Mouse (Mus musculus) forebrain, embryonic 11.5 days (tissue): Measurements from ENCODE around the gene Gm20425. TPM values are rescaled to one million over a fixed set of nuclear protein-coding genes. Genes with fewer than 3 reads are reported as not detected.

ENCODE experiments used
- ATAC-seq: fragments of 200-750 bp; cut with Nextera tagmentation; replicated peaks from 2 replicates; pipeline ENCODE4 v1.8.0; 2017; ENCODE audit warnings: moderate TSS enrichment; ENCODE audit not compliant: low FRiP score
- DNase-seq: peaks from one replicate; pipeline ENCODE4 v3.0.0-alpha.2; 2017; ENCODE audit warnings: low spot score
- H3K27ac ChIP-seq: fragments of 300-500 bp; sonication (generic); 2 replicates; pipeline ENCODE4 v1.5.1; 2014; ENCODE audit warnings: low read depth, low read length
- H3K27me3 ChIP-seq: fragments of 300-500 bp; sonication (generic); 2 replicates; pipeline ENCODE4 v1.6.1; 2014; ENCODE audit warnings: mild to moderate bottlenecking, low read length, mixed read lengths; ENCODE audit not compliant: control insufficient read depth, insufficient read depth
- H3K36me3 ChIP-seq: fragments of 300-500 bp; sonication (generic); 2 replicates; pipeline ENCODE4 v1.6.1; 2014; ENCODE audit warnings: mild to moderate bottlenecking, low read length, moderate library complexity, mixed read lengths; ENCODE audit not compliant: control insufficient read depth, insufficient read depth
- H3K4me1 ChIP-seq: fragments of 300-500 bp; sonication (generic); replicated peaks from 2 replicates; pipeline ENCODE4 v1.6.1; 2014; ENCODE audit warnings: low read length, mixed read lengths; ENCODE audit not compliant: control insufficient read depth, insufficient read depth
- H3K4me2 ChIP-seq: fragments of 300-500 bp; sonication (generic); 2 replicates; pipeline ENCODE4 v1.6.1; 2014; ENCODE audit warnings: low read depth, mild to moderate bottlenecking, low read length, moderate library complexity, mixed read lengths; ENCODE audit not compliant: severe bottlenecking
- H3K4me3 ChIP-seq: fragments of 300-500 bp; sonication (generic); 2 replicates; pipeline ENCODE4 v1.5.1; 2014; ENCODE audit warnings: low read depth, low read length
- H3K9ac ChIP-seq: fragments of 300-500 bp; sonication (generic); 2 replicates; pipeline ENCODE4 v1.6.1; 2014; ENCODE audit warnings: low read length
- H3K9me3 ChIP-seq: fragments of 300-500 bp; sonication (generic); 2 replicates; pipeline ENCODE4 v1.6.1; 2016; ENCODE audit warnings: low read length, mixed read lengths; ENCODE audit not compliant: control insufficient read depth
- WGBS: fragments of 180-500 bp; shearing (Covaris S2); extraction: QIAGEN DNeasy Blood & Tissue Kit; methylation state at CpG from one replicate; pipeline ENCODE4 v1.1.7; 2014; 5-methylcytosine and 5-hydroxymethylcytosine counted together
- polyA plus RNA-seq: library from polyadenylated mRNA; unstranded; fragments of >200 nt; fragmentation: Nextera tagmentation; extraction: Ambion mirVana; gene quantifications from 2 replicates; pipeline ENCODE4 v1.2.1, GENCODE M21; 2014

Gm20425 gene
- polyA plus RNA-seq, 1 experiment from 2014 or later: 3.0 TPM

GRCm38 (mm10) chr9:103229037-103229867, 855 bp downstream of the Gm20425 start:
- Histone ChIP-seq H3K4me1 (no peaks in the 10 kb centered on the region), H3K27me3 (no peaks in the 10 kb centered on the region), H3K9me3 (no peaks in the 10 kb centered on the region), H3K36me3 (no peaks in the 10 kb centered on the region), H3K4me2 (no peak overlapping the region), H3K9ac (no peak overlapping the region), H3K27ac (no peak overlapping the region), H3K4me3 (no peak overlapping the region)
- ATAC-seq: no peak
- no peak for DNase-seq
- 86% methylated on average over 15 of the region's 15 CpGs for WGBS

GRCm38 (mm10) chr9:103228370-103229003, 1.6 kb downstream of the Gm20425 start:
- Histone ChIP-seq H3K4me2 (no peak overlapping the region), H3K27me3 (no peaks in the 10 kb centered on the region), H3K9me3 (no peaks in the 10 kb centered on the region), H3K9ac (no peak overlapping the region), H3K36me3 (no peaks in the 10 kb centered on the region), H3K4me3 (no peak overlapping the region), H3K27ac (no peak overlapping the region), H3K4me1 (no peaks in the 10 kb centered on the region)
- 89% methylated on average over 13 of the region's 13 CpGs for WGBS
- DNase-seq: no peak
- no peak for ATAC-seq

GRCm38 (mm10) chr9:103227760-103228159, 2.3 kb downstream of the Gm20425 start:
- H3K9me3 ChIP-seq: no peaks in the 10 kb centered on the region
- no peak for DNase-seq
- ATAC-seq: no peak
- H3K4me2 ChIP-seq: no peak overlapping the region
- no peak overlapping the region for H3K4me3 ChIP-seq
- 88% methylated on average over 16 of the region's 16 CpGs for WGBS
- H3K4me1 ChIP-seq: no peaks in the 10 kb centered on the region
- H3K27ac ChIP-seq: no peak overlapping the region
- no peaks in the 10 kb centered on the region for H3K27me3 ChIP-seq
- no peak overlapping the region for H3K9ac ChIP-seq
- H3K36me3 ChIP-seq: no peaks in the 10 kb centered on the region

DNA sequence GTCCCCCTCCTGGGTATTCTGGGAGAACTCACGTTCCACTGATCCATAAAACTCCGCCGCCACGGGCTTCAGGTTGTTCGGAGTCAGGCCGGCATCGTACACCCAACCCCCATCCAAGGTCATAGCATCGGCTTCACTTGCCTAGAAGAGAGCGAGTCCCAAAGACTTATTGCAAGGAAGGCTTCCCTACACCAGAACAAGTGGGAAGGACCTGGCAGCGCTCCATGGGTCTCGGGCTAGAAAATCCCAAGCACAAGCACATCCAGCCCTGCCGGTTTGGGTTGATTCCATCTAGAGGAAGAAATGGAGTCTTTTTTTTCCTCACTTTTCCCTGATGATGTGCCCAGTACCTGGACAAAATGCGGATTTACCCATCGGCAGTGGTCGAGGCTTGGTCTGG, 3.3 kb downstream of the Gm20425 start:
- H3K27me3 ChIP-seq: no peaks in the 10 kb centered on the region
- no peak for ATAC-seq
- no peak for DNase-seq
- H3K27ac ChIP-seq: no peak overlapping the region
- H3K36me3 ChIP-seq: no peaks in the 10 kb centered on the region
- H3K4me1 ChIP-seq: no peaks in the 10 kb centered on the region
- 95% methylated on average over 15 of the region's 15 CpGs for WGBS
- H3K4me2 ChIP-seq: no peak overlapping the region
- no peak overlapping the region for H3K9ac ChIP-seq
- H3K9me3 ChIP-seq: no peaks in the 10 kb centered on the region
- H3K4me3 ChIP-seq: no peak overlapping the region

- ATAC-seq (no peak), DNase-seq (no peak)
- WGBS: 72% methylated on average over 3 of the region's 3 CpGs
- no peak overlapping the region for H3K27ac ChIP-seq
- H3K4me2 ChIP-seq: no peak overlapping the region
- no peaks in the 10 kb centered on the region for H3K36me3 ChIP-seq
- no peak overlapping the region for H3K4me3 ChIP-seq
- no peaks in the 10 kb centered on the region for H3K9me3 ChIP-seq
- H3K27me3 ChIP-seq: no peaks in the 10 kb centered on the region
- H3K4me1 ChIP-seq: no peaks in the 10 kb centered on the region
- H3K9ac ChIP-seq: no peak overlapping the region
These were observed 4.6 kb downstream of the Gm20425 start for GRCm38 (mm10) chr9:103225464-103225863.

DNA sequence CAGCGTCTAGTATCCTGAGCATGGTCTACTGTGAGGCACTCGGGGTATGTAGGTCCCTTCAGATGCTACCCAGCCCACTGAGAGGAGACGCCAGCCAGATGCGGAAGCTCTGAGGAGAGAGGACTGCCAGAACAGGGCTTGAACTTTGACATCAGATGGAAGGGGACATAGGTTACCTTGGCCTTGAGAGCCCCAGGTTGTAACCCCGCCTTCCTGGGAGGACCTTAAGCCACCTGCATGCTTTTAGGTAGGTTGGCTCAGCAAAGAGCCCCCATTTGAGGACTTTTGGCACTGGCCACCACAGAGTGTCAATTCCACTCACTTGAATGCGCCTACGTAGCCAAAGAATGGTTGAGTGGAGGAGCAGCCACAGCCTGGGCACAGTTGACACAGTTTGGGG, 5.4 kb downstream of the Gm20425 start:
- Histone ChIP-seq H3K27ac (no peak overlapping the region), H3K9ac (no peak overlapping the region), H3K36me3 (no peaks in the 10 kb centered on the region), H3K4me2 (no peak overlapping the region), H3K4me1 (no peaks in the 10 kb centered on the region), H3K9me3 (no peaks in the 10 kb centered on the region), H3K27me3 (no peaks in the 10 kb centered on the region), H3K4me3 (no peak overlapping the region)
- 95% methylated on average over 7 of the region's 7 CpGs for WGBS
- DNase-seq (no peak), ATAC-seq (no peak)

GRCm38 (mm10) chr9:103214281-103214680, 15.8 kb downstream of the Gm20425 start:
- DNase-seq (no peak), ATAC-seq (no peak)
- H3K27ac ChIP-seq: no peak overlapping the region
- H3K4me1 ChIP-seq: no peaks in the 10 kb centered on the region
- H3K4me3 ChIP-seq: no peak overlapping the region
- H3K4me2 ChIP-seq: no peak overlapping the region
- 77% methylated on average over 6 of the region's 6 CpGs for WGBS
- H3K9me3 ChIP-seq: no peaks in the 10 kb centered on the region
- no peaks in the 10 kb centered on the region for H3K36me3 ChIP-seq
- H3K9ac ChIP-seq: no peak overlapping the region
- no peaks in the 10 kb centered on the region for H3K27me3 ChIP-seq

GRCm38 (mm10) chr9:103213631-103214030, 16.5 kb downstream of the Gm20425 start:
- Histone ChIP-seq H3K9ac (no peak overlapping the region), H3K4me3 (no peak overlapping the region), H3K27me3 (no peaks in the 10 kb centered on the region), H3K27ac (no peak overlapping the region), H3K9me3 (no peaks in the 10 kb centered on the region), H3K36me3 (no peaks in the 10 kb centered on the region), H3K4me1 (no peaks in the 10 kb centered on the region), H3K4me2 (no peak overlapping the region)
- WGBS: 69% methylated on average over 2 of the region's 2 CpGs
- DNase-seq: no peak
- ATAC-seq: no peak
